Comparison of ENCODE assay signal across 18 mouse cellular contexts in the genomic region with DNA sequence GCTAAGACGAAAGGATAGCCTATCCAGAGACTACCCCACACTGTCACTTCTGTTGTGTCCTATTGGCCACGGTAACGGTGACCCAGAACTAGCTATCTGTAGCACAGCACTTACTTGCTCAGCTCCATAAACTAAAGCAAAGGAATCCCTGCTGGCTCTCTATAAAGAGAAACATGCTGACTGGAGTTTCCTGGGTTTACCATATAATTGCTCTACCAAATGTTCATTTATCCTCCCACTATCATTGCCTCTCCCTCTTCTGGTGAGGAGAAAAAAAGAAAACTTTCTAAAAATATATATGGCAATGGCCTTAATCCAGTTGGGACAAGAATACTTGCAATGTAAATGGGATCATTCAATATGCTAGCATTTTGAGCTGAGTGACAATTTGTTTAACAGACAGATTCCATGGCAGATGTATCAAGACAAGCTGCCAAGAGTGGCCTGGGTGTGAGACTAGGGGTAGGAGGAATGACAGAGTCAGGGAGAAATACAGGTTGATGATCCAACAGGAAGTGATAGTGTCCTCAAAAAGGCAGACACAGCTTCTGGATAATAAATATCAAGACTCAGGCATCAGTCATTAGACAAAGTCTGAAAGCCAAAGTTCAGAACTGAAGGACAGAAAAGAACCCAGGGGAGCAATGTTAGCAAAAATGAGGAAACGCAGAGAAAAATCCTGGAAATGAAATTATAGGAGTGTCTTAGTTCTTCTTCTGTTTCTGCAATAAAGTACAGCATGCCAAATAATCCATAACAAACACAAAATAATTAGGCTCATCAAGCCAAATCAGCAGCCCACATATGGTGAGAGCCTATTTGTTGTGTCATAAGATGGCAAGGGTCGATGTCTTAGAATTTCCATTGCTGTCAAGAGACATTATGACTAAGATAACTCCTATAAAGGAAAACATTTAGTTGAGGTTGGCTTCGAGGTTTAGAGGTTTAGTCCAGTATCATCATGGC.
A peak's percentile ranks its signal among the peaks of the same experiment; 100 is the strongest.
DNase-seq lines count a peak whose midpoint lies in the region; ATAC-seq and TF ChIP-seq lines count a peak whose summit lies in the region.
"Had no signal": no experiment of that assay in that cellular context is flagged by ENCODE, and none has a peak within 500 bp of the region (broad histone marks: within the 10 kb centered on the region; RNA-seq: fewer than 3 reads in every experiment).

No protein-coding gene starts in this region.

- peak; percentile 17 to 60 for DNase-seq in frontal cortex, postnatal 36 days (ENCODE audit: low spot score in 2 of 2)
- DNase-seq in frontal cortex, postnatal 14 days (ENCODE audit: low spot score in 2 of 2): no peak
- peak; percentile 76 for DNase-seq in brain, adult 2 months (ENCODE audit: low read depth, low spot score)
- peak; percentile 84 for DNase-seq in forebrain, postnatal 0 days
- peak; percentile 13 to 80 for DNase-seq in layer of hippocampus, postnatal 14 days (ENCODE audit: low spot score in 2 of 2)
- no peak for DNase-seq in cerebellum, adult 18-20 months
- DNase-seq: adrenal gland, postnatal 36 days; cerebellum, postnatal 25 days; gastrocnemius, adult 2 months; lung, postnatal 10 days had no signal

- H3K9ac ChIP-seq in forebrain, postnatal 0 days: no peak overlapping the region
- H3K9ac ChIP-seq in hindbrain, embryonic 16.5 days (ENCODE audit: low read depth, low read length): no peak overlapping the region
- H3K9ac ChIP-seq: heart, embryonic 12.5 days; hindbrain, embryonic 14.5 days; limb, embryonic 13.5 days had no signal

- no peaks in the 10 kb centered on the region for H3K9me3 ChIP-seq in forebrain, postnatal 0 days (ENCODE audit: low read length)
- H3K9me3 ChIP-seq in hindbrain, embryonic 16.5 days (ENCODE audit: control insufficient read depth, low read length): no peaks in the 10 kb centered on the region
- H3K9me3 ChIP-seq: heart, embryonic 12.5 days; limb, embryonic 13.5 days had no signal

- no peaks in the 10 kb centered on the region for H3K36me3 ChIP-seq in forebrain, postnatal 0 days (ENCODE audit: insufficient read depth)
- H3K36me3 ChIP-seq in hindbrain, embryonic 16.5 days (ENCODE audit: control insufficient read depth, insufficient read depth, low read length): no peaks in the 10 kb centered on the region
- H3K36me3 ChIP-seq: heart, embryonic 12.5 days; limb, embryonic 13.5 days had no signal

- no peak overlapping the region for H3K4me2 ChIP-seq in forebrain, postnatal 0 days (ENCODE audit: low read depth)
- H3K4me2 ChIP-seq in hindbrain, embryonic 16.5 days (ENCODE audit: low read length): no peak overlapping the region
- H3K4me2 ChIP-seq: heart, embryonic 12.5 days; hindbrain, embryonic 14.5 days; limb, embryonic 13.5 days had no signal

- H3K27me3 ChIP-seq in forebrain, postnatal 0 days (ENCODE audit: insufficient read depth, low read length): no peaks in the 10 kb centered on the region
- no peaks in the 10 kb centered on the region for H3K27me3 ChIP-seq in hindbrain, embryonic 16.5 days (replicated peaks; ENCODE audit: control insufficient read depth, insufficient read depth, low read length)
- H3K27me3 ChIP-seq: limb, embryonic 13.5 days; Patski had no signal

- peak; percentile 18; the same call in 1 of the 2 replicates for TF ChIP-seq CTCF in forebrain, postnatal 0 days (IDR thresholded peaks at IDR 0.05; ENCODE audit: low read depth)

- 65% methylated on average over 6 of the region's 6 CpGs for WGBS in forebrain, postnatal 0 days
- 86% methylated on average over 6 of the region's 6 CpGs for WGBS in hindbrain, embryonic 16.5 days

- no peak overlapping the region for H3K27ac ChIP-seq in forebrain, postnatal 0 days (ENCODE audit: low read depth, low read length)
- no peak overlapping the region for H3K27ac ChIP-seq in hindbrain, embryonic 16.5 days (ENCODE audit: low read depth, low read length)
- H3K27ac ChIP-seq: gastrocnemius, adult 2 months; hindbrain, embryonic 14.5 days; limb, embryonic 13.5 days had no signal

- H3K4me3 ChIP-seq in forebrain, postnatal 0 days (ENCODE audit: low read depth, low read length): no peak overlapping the region
- no peak overlapping the region for H3K4me3 ChIP-seq in hindbrain, embryonic 16.5 days (ENCODE audit: low read length)
- H3K4me3 ChIP-seq: gastrocnemius, adult 2 months; heart, embryonic 12.5 days; limb, embryonic 13.5 days had no signal

- H3K4me1 ChIP-seq in forebrain, postnatal 0 days (ENCODE audit: insufficient read depth): no peaks in the 10 kb centered on the region
- H3K4me1 ChIP-seq in hindbrain, embryonic 16.5 days (ENCODE audit: control insufficient read depth, insufficient read depth, low read depth, low read length): no peaks in the 10 kb centered on the region
- H3K4me1 ChIP-seq: heart, embryonic 12.5 days; limb, embryonic 13.5 days had no signal

- peak; percentile 91 for ATAC-seq in forebrain, postnatal 0 days
- no peak for ATAC-seq in hindbrain, embryonic 16.5 days
- ATAC-seq: activated CD4-positive, CD25-positive, alpha-beta regulatory T cell, adult 4 months; intestine, embryonic 16.5 days; midbrain, embryonic 16.5 days; Patski had no signal

Comparison
In these comparisons a context has a peak if more than half of its experiments do, and no peak if none do; other contexts are left out.
1. DNase-seq: peak in frontal cortex, postnatal 36 days (2 of 2), brain, adult 2 months (single experiment), forebrain, postnatal 0 days (single experiment) and layer of hippocampus, postnatal 14 days (2 of 2); none in frontal cortex, postnatal 14 days (0 of 2) and cerebellum, adult 18-20 months (0 of 2).